Mouse (Mus musculus) CH12.LX (cell line): ENCODE results near the gene 2210408I21Rik. TPM values are rescaled to one million over a fixed set of nuclear protein-coding genes. Genes with fewer than 3 reads are reported as not detected.

ENCODE experiments used
- DNase-seq: peaks from one replicate; pipeline ENCODE4 v3.0.0-alpha.2; 2013; ENCODE audit errors: extremely low read depth
- H3K27ac ChIP-seq: 2 replicates; pipeline ENCODE4 v1.5.1; 2012; ENCODE audit warnings: low read depth, mild to moderate bottlenecking, control low read depth, moderate library complexity; ENCODE audit not compliant: insufficient read depth
- H3K27me3 ChIP-seq: replicated peaks from 2 replicates; pipeline ENCODE3; 2012; ENCODE audit warnings: inconsistent platforms
- H3K36me3 ChIP-seq, 2 experiments: replicated peaks in 1 of 2; 2 replicates each; pipeline versions ENCODE3 to v1.6.1; 2012; ENCODE audit warnings: inconsistent platforms in 1 of 2, low read length in 1 of 2, mild to moderate bottlenecking in 1 of 2, mixed read lengths in 1 of 2, moderate library complexity in 1 of 2; ENCODE audit not compliant: control insufficient read depth in 1 of 2, insufficient read depth in 1 of 2
- H3K4me1 ChIP-seq, 2 experiments: 2 replicates each; pipeline ENCODE4 v1.6.1; 2012; ENCODE audit warnings: inconsistent platforms in 1 of 2, moderate library complexity in 1 of 2; ENCODE audit not compliant: insufficient read depth in 2 of 2, control insufficient read depth in 1 of 2
- H3K4me2 ChIP-seq: 2 replicates; pipeline ENCODE4 v1.6.1; 2012; ENCODE audit warnings: low read depth, mild to moderate bottlenecking, control low read depth; ENCODE audit not compliant: poor library complexity, insufficient read depth, severe bottlenecking
- H3K4me3 ChIP-seq, 3 experiments: fragments of 150-350 bp in 1 of 3; sonication (generic) in 1 of 3; replicated peaks in 1 of 3; 2 replicates each; pipeline versions ENCODE3 to v1.5.1; 2011 to 2012; ENCODE audit warnings: low read depth in 2 of 3, low read length in 2 of 3, mild to moderate bottlenecking in 2 of 3, moderate library complexity in 2 of 3, control low read depth in 1 of 3, improper control_type of control experiment in 1 of 3, inconsistent platforms in 1 of 3, mixed read lengths in 1 of 3; ENCODE audit not compliant: poor library complexity in 1 of 3
- H3K79me2 ChIP-seq: replicated peaks from 2 replicates; pipeline ENCODE4 v1.6.1; 2012; ENCODE audit warnings: mild to moderate bottlenecking, moderate library complexity; ENCODE audit not compliant: control insufficient read depth, poor library complexity, insufficient read depth, severe bottlenecking; ENCODE audit errors: extremely low read depth
- H3K9ac ChIP-seq: 2 replicates; pipeline ENCODE4 v1.6.1; 2012; ENCODE audit warnings: low read depth, mild to moderate bottlenecking, control low read depth, moderate library complexity; ENCODE audit not compliant: insufficient read depth
- H3K9me3 ChIP-seq: replicated peaks from 2 replicates; pipeline ENCODE3; 2012; ENCODE audit warnings: low read length, inconsistent platforms, mixed read lengths
- BHLHE40 ChIP-seq: IDR thresholded peaks from 2 replicates; pipeline ENCODE4 v1.6.1; 2011; ENCODE audit warnings: mild to moderate bottlenecking, low read depth, low read length, improper control_type of control experiment
- CTCF ChIP-seq, 2 experiments: IDR thresholded peaks in 1 of 2; conservative IDR thresholded peaks in 1 of 2; 2 replicates each; pipeline ENCODE4 v1.5.1; 2011 to 2012; ENCODE audit warnings: low read depth in 2 of 2, low read length in 2 of 2, improper control_type of control experiment in 1 of 2, inconsistent platforms in 1 of 2, mild to moderate bottlenecking in 1 of 2, moderate library complexity in 1 of 2
- E2F4 ChIP-seq: IDR thresholded peaks from 2 replicates; pipeline ENCODE4 v1.6.1; 2011; ENCODE audit warnings: low read depth, low read length, improper control_type of control experiment; ENCODE audit not compliant: insufficient replicate concordance
- KAT2A ChIP-seq: IDR thresholded peaks from 2 replicates; pipeline ENCODE4 v1.6.1; 2012; ENCODE audit warnings: low read length, improper control_type of control experiment, inconsistent platforms; ENCODE audit not compliant: insufficient replicate concordance
- MAX ChIP-seq: IDR thresholded peaks from 2 replicates; pipeline ENCODE4 v1.6.1; 2011; ENCODE audit warnings: low read length, improper control_type of control experiment
- MEF2A ChIP-seq: IDR thresholded peaks from 2 replicates; pipeline ENCODE4 v1.6.1; 2014; ENCODE audit warnings: low read depth, mild to moderate bottlenecking, inconsistent platforms, low read length, improper control_type of control experiment, borderline replicate concordance
- MXI1 ChIP-seq: IDR thresholded peaks from 2 replicates; pipeline ENCODE4 v1.6.1; 2011; ENCODE audit warnings: mild to moderate bottlenecking, low read depth, low read length, improper control_type of control experiment
- NRF1 ChIP-seq: IDR thresholded peaks from 2 replicates; pipeline ENCODE4 v1.6.1; 2014; ENCODE audit warnings: low read depth, mild to moderate bottlenecking, inconsistent platforms, low read length, improper control_type of control experiment, moderate library complexity
- POLR2A ChIP-seq: IDR thresholded peaks from 2 replicates; pipeline ENCODE4 v1.6.1; 2011; ENCODE audit warnings: low read depth, mild to moderate bottlenecking, improper control_type of control experiment, low read length
- RAD21 ChIP-seq: IDR thresholded peaks from 2 replicates; pipeline ENCODE4 v1.6.1; 2011; ENCODE audit warnings: low read depth, mild to moderate bottlenecking, low read length, improper control_type of control experiment, moderate library complexity
- TBP ChIP-seq: conservative IDR thresholded peaks from 2 replicates; pipeline ENCODE4 v1.6.1; 2011; ENCODE audit warnings: low read depth, low read length, improper control_type of control experiment
- TCF12 ChIP-seq: IDR thresholded peaks from 2 replicates; pipeline ENCODE4 v1.6.1; 2014; ENCODE audit warnings: low read depth, mild to moderate bottlenecking, inconsistent platforms, low read length, improper control_type of control experiment
- USF2 ChIP-seq: conservative IDR thresholded peaks from 2 replicates; pipeline ENCODE4 v1.6.1; 2011; ENCODE audit warnings: low read depth, low read length, improper control_type of control experiment
- dilution Hi-C: fragments of 300-500 bp; cut with MboI; formaldehyde crosslinking; loops from 2 replicates; pipeline ENCODE4 v1.14.3; 2020; ENCODE audit warnings: low sequenced_read_pairs; ENCODE audit not compliant: extremely low pct_unique_long_range_greater_than_20kb, extremely low pct_ligation_motif_present
- in situ Hi-C: fragments of 300-500 bp; cut with MboI; formaldehyde crosslinking; loops from 3 replicates; pipeline ENCODE4 v1.14.3; 2019; ENCODE audit warnings: low sequenced_read_pairs, low pct_ligation_motif_present, low pct_unique_long_range_greater_than_20kb, mixed read lengths
- polyA plus RNA-seq: library from polyadenylated mRNA; unstranded; fragments of >175 nt; gene quantifications from 2 replicates; pipeline ENCODE4 v1.2.1, GENCODE M21; 2012; ENCODE audit warnings: low read depth; ENCODE audit not compliant: insufficient read length
- total RNA-seq, 2 experiments: library from RNA; depleted of rRNA; stranded (reverse); fragments of 300-350 nt in 1 of 2; fragments of >200 nt in 1 of 2; gene quantifications; 2 replicates each; pipeline ENCODE4 v1.2.3; 2012 to 2014

Gene 2210408I21Rik
- total and polyA plus RNA-seq, 3 experiments, result 5.6 to 14.7 (median 7.7) TPM

GRCm38 (mm10) chr13:77396374-77396773 is 261.0 kb downstream of the 2210408I21Rik start:
- H3K9me3 ChIP-seq, result no peaks in the 10 kb centered on the region
- TF ChIP-seq KAT2A (no peak), NRF1 (no peak), POLR2A (no peak), TCF12 (no peak)
- no peaks in the 10 kb centered on the region for H3K27me3 ChIP-seq
- H3K27ac ChIP-seq, result no peak overlapping the region
- in situ Hi-C loops (no loop called here), dilution Hi-C loops (no loop called here)
- H3K9ac ChIP-seq, result no peak overlapping the region
- 0 out of 4 replicates have a peak, but pooled peaks cover 2 to 3% of the 10 kb centered on the region in 2 experiments for H3K4me1 ChIP-seq
- no peak overlapping the region for H3K4me2 ChIP-seq
- H3K36me3 ChIP-seq, result no peaks in the 10 kb centered on the region
- H3K79me2 ChIP-seq, result no peaks in the 10 kb centered on the region
- no peak overlapping the region for H3K4me3 ChIP-seq
- DNase-seq, result no peak

- no peak for DNase-seq
- Histone ChIP-seq H3K27ac (no peak overlapping the region), H3K9ac (no peak overlapping the region), H3K36me3 (no peaks in the 10 kb centered on the region), H3K4me3 (no peak overlapping the region), H3K4me2 (no peak overlapping the region), H3K9me3 (no peaks in the 10 kb centered on the region), H3K4me1 (0 out of 4 replicates have a peak, but pooled peaks cover 2 to 3% of the 10 kb centered on the region in 2 experiments)
- dilution Hi-C loops, result no loop called here
- in situ Hi-C loops, result no loop called here
- TF ChIP-seq MXI1 (no peak), RAD21 (no peak), NRF1 (no peak), TBP (no peak), TCF12 (no peak), CTCF (conservative IDR thresholded peaks at IDR 0.05 in 1 of 2, IDR thresholded peaks at IDR 0.05 in 1 of 2; ENCODE audit: low read depth in 2 of 2, low read length in 2 of 2) (no peak), MEF2A (no peak), MAX (no peak), USF2 (no peak), E2F4 (no peak)
- TF ChIP-seq, all 38 proteins: peak for 0
- Histone ChIP-seq H3K27me3 (no peaks in the 10 kb centered on the region), H3K79me2 (no peaks in the 10 kb centered on the region)
These were observed 261.6 kb downstream of the 2210408I21Rik start for GRCm38 (mm10) chr13:77396981-77397380.

- Histone ChIP-seq H3K4me1 (0 out of 4 replicates have a peak, but pooled peaks cover 2 to 3% of the 10 kb centered on the region in 2 experiments), H3K27me3 (no peaks in the 10 kb centered on the region), H3K36me3 (no peaks in the 10 kb centered on the region), H3K27ac (no peak overlapping the region)
- dilution Hi-C loops, result no loop called here
- no peak for DNase-seq
- TF ChIP-seq MEF2A, result no peak
- TF ChIP-seq BHLHE40, result no peak
- TF ChIP-seq, all 38 proteins: peak for 0
- Histone ChIP-seq H3K4me3 (no peak overlapping the region), H3K9me3 (no peaks in the 10 kb centered on the region), H3K79me2 (no peaks in the 10 kb centered on the region), H3K9ac (no peak overlapping the region), H3K4me2 (no peak overlapping the region)
- in situ Hi-C loops, result no loop called here
These were observed 262.3 kb downstream of the 2210408I21Rik start for GRCm38 (mm10) chr13:77397646-77398045.
